Comparison of ENCODE assay signal across 26 mouse cellular contexts in genomic region chr17:46816306-46816705, GRCm38 (mm10). TPM values are rescaled to one million over a fixed set of nuclear protein-coding genes. Genes with fewer than 3 reads are reported as not detected.
DNase-seq lines count a peak whose midpoint lies in the region; ATAC-seq and TF ChIP-seq lines count a peak whose summit lies in the region.
"Had no signal": no experiment of that assay in that cellular context is flagged by ENCODE, and none has a peak within 500 bp of the region (broad histone marks: within the 10 kb centered on the region; RNA-seq: fewer than 3 reads in every experiment).

No protein-coding gene starts in this region.

- H3K36me3 ChIP-seq in kidney, embryonic 16.5 days (ENCODE audit: insufficient read depth, low read length) = peaks cover 21% of the 10 kb centered on the region; the same call in 1 of the 2 replicates
- peaks cover 64% of the 10 kb centered on the region for H3K36me3 ChIP-seq in midbrain, embryonic 10.5 days
- peaks cover 27% of the 10 kb centered on the region for H3K36me3 ChIP-seq in midbrain, embryonic 16.5 days (ENCODE audit: control insufficient read depth, insufficient read depth, low read length)
- H3K36me3 ChIP-seq in ES-Bruce4 (ENCODE audit: control insufficient read depth, insufficient read depth, low read length, poor library complexity, severe bottlenecking) = no peaks in the 10 kb centered on the region

- 62% methylated on average over 13 of the region's 13 CpGs for WGBS in kidney, embryonic 16.5 days
- 76% methylated on average over 13 of the region's 13 CpGs for WGBS in midbrain, embryonic 10.5 days
- WGBS in midbrain, embryonic 16.5 days = 61% methylated on average over 13 of the region's 13 CpGs

- ATAC-seq in kidney, embryonic 16.5 days (ENCODE audit: low FRiP score, low TSS enrichment) = 0 out of 2 replicates have a peak, but pooled peaks have one; percentile 23
- ATAC-seq in midbrain, embryonic 16.5 days = no peak
- ATAC-seq: forebrain, postnatal 0 days; Patski had no signal

- TF ChIP-seq CTCF in ES-Bruce4 (IDR thresholded peaks at IDR 0.05; ENCODE audit: low read depth, low read length) = peak; percentile 32

- H3K4me1 ChIP-seq in kidney, embryonic 16.5 days (ENCODE audit: insufficient read depth, low read length) = no peaks in the 10 kb centered on the region
- H3K4me1 ChIP-seq in midbrain, embryonic 10.5 days = peaks cover 10% of the 10 kb centered on the region; the same call in 1 of the 2 replicates
- H3K4me1 ChIP-seq in midbrain, embryonic 16.5 days (ENCODE audit: control insufficient read depth, insufficient read depth, low read length) = no peaks in the 10 kb centered on the region
- peaks cover 5% of the 10 kb centered on the region for H3K4me1 ChIP-seq in ES-Bruce4 (ENCODE audit: control insufficient read depth, insufficient read depth, low read length)
- H3K4me1 ChIP-seq: embryonic facial prominence, embryonic 12.5 days; hindbrain, embryonic 15.5 days had no signal

- TF ChIP-seq POLR2A in ES-Bruce4 (IDR thresholded peaks at IDR 0.05; ENCODE audit: insufficient read depth, low read length) = no peak

- no peak for DNase-seq in kidney, postnatal 36 days
- DNase-seq in midbrain, embryonic 10.5 days (ENCODE audit: low spot score) = no peak
- peak; percentile 69 for DNase-seq in R1 (ENCODE audit: low read depth, low spot score)
- DNase-seq in left cerebral cortex, adult 18-20 months (ENCODE audit: low spot score in 2 of 2) = no peak
- DNase-seq in embryo, embryonic 10 days (ENCODE audit: low spot score) = no peak
- DNase-seq: adrenal gland, adult 8-10 months; adrenal gland, postnatal 36 days; cerebellum, adult 8-10 months; cerebellum, postnatal 14 days; forebrain, postnatal 0 days; gastrocnemius, postnatal 14 days; heart, adult 2 months; heart, postnatal 14 days had no signal

- no peak overlapping the region for H3K27ac ChIP-seq in kidney, embryonic 16.5 days (ENCODE audit: low read length)
- H3K27ac ChIP-seq in midbrain, embryonic 10.5 days (replicated peaks) = peak overlapping the region; percentile 24
- no peak overlapping the region for H3K27ac ChIP-seq in midbrain, embryonic 16.5 days (ENCODE audit: low read length)
- H3K27ac ChIP-seq in ES-Bruce4 (ENCODE audit: insufficient read depth, low read length) = peak overlapping the region; percentile 91; the same call in 1 of the 2 replicates
- H3K27ac ChIP-seq: embryonic facial prominence, embryonic 12.5 days; heart, adult 2 months; heart, embryonic 15.5 days; hindbrain, embryonic 15.5 days had no signal

- H3K4me2 ChIP-seq in kidney, embryonic 16.5 days (replicated peaks; ENCODE audit: low read depth, low read length) = no peak overlapping the region
- no peak overlapping the region for H3K4me2 ChIP-seq in midbrain, embryonic 16.5 days (ENCODE audit: low read length)
- H3K4me2 ChIP-seq: embryonic facial prominence, embryonic 12.5 days; heart, embryonic 11.5 days; heart, embryonic 15.5 days; hindbrain, embryonic 15.5 days had no signal

- 0 out of 2 replicates have a peak, but pooled peaks have one; percentile 18 for TF ChIP-seq EP300 in ES-Bruce4 (IDR thresholded peaks at IDR 0.05; ENCODE audit: insufficient read depth, low read depth, low read length)

- no peaks in the 10 kb centered on the region for H3K27me3 ChIP-seq in kidney, embryonic 16.5 days (ENCODE audit: insufficient read depth, low read length)
- H3K27me3 ChIP-seq in midbrain, embryonic 10.5 days (ENCODE audit: low read depth, poor library complexity, severe bottlenecking) = no peaks in the 10 kb centered on the region
- H3K27me3 ChIP-seq in midbrain, embryonic 16.5 days (ENCODE audit: control insufficient read depth, insufficient read depth, low read depth, low read length) = no peaks in the 10 kb centered on the region
- no peaks in the 10 kb centered on the region for H3K27me3 ChIP-seq in ES-Bruce4 (ENCODE audit: control insufficient read depth, insufficient read depth, low read length, poor library complexity, severe bottlenecking)
- H3K27me3 ChIP-seq: CH12.LX; embryonic facial prominence, embryonic 12.5 days; heart, embryonic 15.5 days; hindbrain, embryonic 15.5 days; Patski had no signal

- H3K4me3 ChIP-seq in kidney, embryonic 16.5 days (ENCODE audit: low read length) = no peak overlapping the region
- H3K4me3 ChIP-seq in midbrain, embryonic 10.5 days = no peak overlapping the region
- H3K4me3 ChIP-seq in midbrain, embryonic 16.5 days (ENCODE audit: low read depth, low read length) = no peak overlapping the region
- no peak overlapping the region for H3K4me3 ChIP-seq in ES-Bruce4 (ENCODE audit: low read depth, low read length)
- H3K4me3 ChIP-seq: embryonic facial prominence, embryonic 12.5 days; heart, adult 2 months; heart, embryonic 15.5 days; hindbrain, embryonic 15.5 days had no signal

- no peak overlapping the region for H3K9ac ChIP-seq in kidney, embryonic 16.5 days (replicated peaks; ENCODE audit: low read length)
- no peak overlapping the region for H3K9ac ChIP-seq in midbrain, embryonic 16.5 days (ENCODE audit: low read depth, low read length)
- peak overlapping the region; percentile 6; the same call in 1 of the 2 replicates for H3K9ac ChIP-seq in ES-Bruce4 (ENCODE audit: low read depth, poor library complexity, severe bottlenecking)
- H3K9ac ChIP-seq: embryonic facial prominence, embryonic 12.5 days; forebrain, postnatal 0 days; heart, embryonic 15.5 days; hindbrain, embryonic 15.5 days had no signal

- no peaks in the 10 kb centered on the region for H3K9me3 ChIP-seq in kidney, embryonic 16.5 days (ENCODE audit: low read length)
- no peaks in the 10 kb centered on the region for H3K9me3 ChIP-seq in midbrain, embryonic 10.5 days (replicated peaks)
- no peaks in the 10 kb centered on the region for H3K9me3 ChIP-seq in midbrain, embryonic 16.5 days (replicated peaks; ENCODE audit: control insufficient read depth, low read length, poor library complexity, severe bottlenecking)
- H3K9me3 ChIP-seq in ES-Bruce4 (replicated peaks; ENCODE audit: control insufficient read depth, insufficient read depth, low read length, poor library complexity, severe bottlenecking) = no peaks in the 10 kb centered on the region
- H3K9me3 ChIP-seq: embryonic facial prominence, embryonic 12.5 days; heart, embryonic 15.5 days; hindbrain, embryonic 15.5 days had no signal

RNA-seq across cellular contexts. Expression of gene Rpl7l1, which starts 33.8 kb away (rescaled TPM):
- polyA plus RNA-seq in kidney, embryonic 16.5 days (2015; fragmentation: Nextera tagmentation; extraction: Ambion mirVana) = 165 and 173 TPM in 2 replicates
- polyA plus RNA-seq in midbrain, embryonic 10.5 days (2016; fragmentation: Nextera tagmentation; extraction: Ambion mirVana) = 197 and 219 TPM in 2 replicates
- polyA plus RNA-seq in midbrain, embryonic 16.5 days (2015; fragmentation: Nextera tagmentation; extraction: Ambion mirVana) = 78.4 and 84.2 TPM in 2 replicates
- polyA plus RNA-seq in ES-Bruce4 (2011; ENCODE audit: insufficient read depth, insufficient read length, low read depth, missing spikeins) = 167 and 196 TPM in 2 replicates
- total RNA-seq in left cerebral cortex, adult 18-20 months (2021) = 10 to 100 TPM; 48.2 to 53.2 TPM

RNA-seq across cellular contexts. Expression of gene Bicral, which starts 42.0 kb away (rescaled TPM):
- 3.2 and 3.6 TPM in 2 replicates for polyA plus RNA-seq in kidney, embryonic 16.5 days (2015; fragmentation: Nextera tagmentation; extraction: Ambion mirVana)
- polyA plus RNA-seq in midbrain, embryonic 10.5 days (2016; fragmentation: Nextera tagmentation; extraction: Ambion mirVana) = 3.1 and 4.4 TPM in 2 replicates
- 9.5 and 10.9 TPM in 2 replicates for polyA plus RNA-seq in midbrain, embryonic 16.5 days (2015; fragmentation: Nextera tagmentation; extraction: Ambion mirVana)
- 24.2 and 26.7 TPM in 2 replicates for polyA plus RNA-seq in ES-Bruce4 (2011; ENCODE audit: insufficient read depth, insufficient read length, low read depth, missing spikeins)
- total RNA-seq in left cerebral cortex, adult 18-20 months (2021) = 10 to 100 TPM; 53.2 to 58.9 TPM

RNA-seq across cellular contexts. Expression of gene 2310039H08Rik, which starts 43.9 kb away (rescaled TPM):
- 76.1 and 89.9 TPM in 2 replicates for polyA plus RNA-seq in kidney, embryonic 16.5 days (2015; fragmentation: Nextera tagmentation; extraction: Ambion mirVana)
- polyA plus RNA-seq in midbrain, embryonic 10.5 days (2016; fragmentation: Nextera tagmentation; extraction: Ambion mirVana) = 63.2 and 65.2 TPM in 2 replicates
- polyA plus RNA-seq in midbrain, embryonic 16.5 days (2015; fragmentation: Nextera tagmentation; extraction: Ambion mirVana) = 48.1 and 53.7 TPM in 2 replicates
- polyA plus RNA-seq in ES-Bruce4 (2011; ENCODE audit: insufficient read depth, insufficient read length, low read depth, missing spikeins) = 6.7 and 7.2 TPM in 2 replicates
- 1 to 10 TPM; 6.4 to 8.3 TPM for total RNA-seq in left cerebral cortex, adult 18-20 months (2021)

RNA-seq across cellular contexts. Expression of gene Ptcra, which starts 52.8 kb away (rescaled TPM):
- 0.22 and 0.29 TPM in 2 replicates for polyA plus RNA-seq in kidney, embryonic 16.5 days (2015; fragmentation: Nextera tagmentation; extraction: Ambion mirVana)
- 0.53 and 0.55 TPM in 2 replicates for polyA plus RNA-seq in midbrain, embryonic 10.5 days (2016; fragmentation: Nextera tagmentation; extraction: Ambion mirVana)
- not detected in 2 replicates for polyA plus RNA-seq in midbrain, embryonic 16.5 days (2015; fragmentation: Nextera tagmentation; extraction: Ambion mirVana)
- polyA plus RNA-seq in ES-Bruce4 (2011; ENCODE audit: insufficient read depth, insufficient read length, low read depth, missing spikeins) = 1.1 and 1.7 TPM in 2 replicates
- total RNA-seq in left cerebral cortex, adult 18-20 months (2021) = under 1 TPM in 1 of 2 experiments, not detected in 1; 0.28 TPM
- total RNA-seq: adrenal gland, adult 8-10 months; adrenal gland, postnatal 36 days; common myeloid progenitor, adult 5-6 weeks; forebrain, postnatal 0 days; gastrocnemius, adult 18-20 months; gastrocnemius, postnatal 14 days; heart, adult 2 months; hematopoietic stem cell, adult 5-6 weeks had no signal
- polyA plus RNA-seq: gonadal fat pad, adult 2 months had no signal

Comparison
In these comparisons a context has a peak if more than half of its experiments do, and no peak if none do; other contexts are left out.
1. H3K27ac ChIP-seq: peak in midbrain, embryonic 10.5 days (single experiment) and ES-Bruce4 (single experiment); none in kidney, embryonic 16.5 days (single experiment) and midbrain, embryonic 16.5 days (single experiment).